Mouse (Mus musculus): ENCODE data around the gene Pkp4. TPM values are rescaled to one million over a fixed set of nuclear protein-coding genes. Genes with fewer than 3 reads are reported as not detected.

The Pkp4 gene
- total RNA-seq, 2 experiments from 2014 or later: 207 to 238 TPM

GRCm38 (mm10) chr2:59184107-59185064 lies 23.7 kb downstream of the Pkp4 start:
- DNase-seq (ENCODE audit: low spot score in 2 of 2): no peak

- DNase-seq (ENCODE audit: low spot score in 2 of 2): no peak
Observed at GRCm38 (mm10) chr2:59186122-59186521, 25.5 kb downstream of the Pkp4 start.

- DNase-seq (ENCODE audit: low spot score in 2 of 2): no peak
Observed at GRCm38 (mm10) chr2:59186966-59187365, 26.3 kb downstream of the Pkp4 start.

- no peak for DNase-seq (ENCODE audit: low spot score in 2 of 2)
Observed at GRCm38 (mm10) chr2:59188306-59188705, 27.7 kb downstream of the Pkp4 start.

- DNase-seq (ENCODE audit: low spot score in 2 of 2): no peak
Observed at GRCm38 (mm10) chr2:59189661-59190185, 29.1 kb downstream of the Pkp4 start.

GRCm38 (mm10) chr2:59190186-59190585 lies 29.5 kb downstream of the Pkp4 start:
- no peak for DNase-seq (ENCODE audit: low spot score in 2 of 2)

- no peak for DNase-seq (ENCODE audit: low spot score in 2 of 2)
Observed at GRCm38 (mm10) chr2:59191466-59191865, 30.8 kb downstream of the Pkp4 start.

- no peak for DNase-seq (ENCODE audit: low spot score in 2 of 2)
Observed at GRCm38 (mm10) chr2:59193117-59193516, 32.5 kb downstream of the Pkp4 start.

- no peak for DNase-seq (ENCODE audit: low spot score in 2 of 2)
Observed at GRCm38 (mm10) chr2:59197156-59197555, 36.5 kb downstream of the Pkp4 start.

- DNase-seq (ENCODE audit: low spot score in 2 of 2): no peak
Observed at GRCm38 (mm10) chr2:59199476-59199976, 38.9 kb downstream of the Pkp4 start.

GRCm38 (mm10) chr2:59200511-59200910 lies 39.9 kb downstream of the Pkp4 start:
- no peak for DNase-seq (ENCODE audit: low spot score in 2 of 2)

- no peak for DNase-seq (ENCODE audit: low spot score in 2 of 2)
Observed at GRCm38 (mm10) chr2:59202930-59203329, 42.3 kb downstream of the Pkp4 start.

GRCm38 (mm10) chr2:59203627-59204425 lies 43.2 kb downstream of the Pkp4 start:
- DNase-seq (ENCODE audit: low spot score in 2 of 2): no peak

- DNase-seq (ENCODE audit: low spot score in 2 of 2): no peak
Observed at GRCm38 (mm10) chr2:59205092-59205491, 44.4 kb downstream of the Pkp4 start.

GRCm38 (mm10) chr2:59206190-59206589 lies 45.5 kb downstream of the Pkp4 start:
- no peak for DNase-seq (ENCODE audit: low spot score in 2 of 2)

GRCm38 (mm10) chr2:59207240-59207639 lies 46.6 kb downstream of the Pkp4 start:
- no peak for DNase-seq (ENCODE audit: low spot score in 2 of 2)

GRCm38 (mm10) chr2:59207725-59208124 lies 47.1 kb downstream of the Pkp4 start:
- no peak for DNase-seq (ENCODE audit: low spot score in 2 of 2)

GRCm38 (mm10) chr2:59208276-59208675 lies 47.6 kb downstream of the Pkp4 start:
- DNase-seq (ENCODE audit: low spot score in 2 of 2): no peak

GRCm38 (mm10) chr2:59211051-59211450 lies 50.4 kb downstream of the Pkp4 start:
- no peak for DNase-seq (ENCODE audit: low spot score in 2 of 2)

- no peak for DNase-seq (ENCODE audit: low spot score in 2 of 2)
Observed at GRCm38 (mm10) chr2:59212430-59212829, 51.8 kb downstream of the Pkp4 start.

GRCm38 (mm10) chr2:59212846-59213245 lies 52.2 kb downstream of the Pkp4 start:
- DNase-seq (ENCODE audit: low spot score in 2 of 2): no peak

- DNase-seq (ENCODE audit: low spot score in 2 of 2): no peak
Observed at GRCm38 (mm10) chr2:59217931-59218330, 57.3 kb downstream of the Pkp4 start.
